In genomic region chr11:117475669-117476068, GRCm38 (mm10) we compare ENCODE assay signal across 7 mouse cellular contexts. TPM values are rescaled to one million over a fixed set of nuclear protein-coding genes. Genes with fewer than 3 reads are reported as not detected.
DNase-seq lines count a peak whose midpoint lies in the region; ATAC-seq and TF ChIP-seq lines count a peak whose summit lies in the region.

No protein-coding gene starts in this region.

- peak overlapping the region; percentile 38 for H3K4me3 ChIP-seq in ES-Bruce4 (ENCODE audit: low read depth, low read length)
- H3K4me3 ChIP-seq in embryonic facial prominence, embryonic 14.5 days (ENCODE audit: low read depth, low read length): no peak overlapping the region
- no peak overlapping the region for H3K4me3 ChIP-seq in kidney, embryonic 15.5 days (replicated peaks)

- no peak for ATAC-seq in embryonic facial prominence, embryonic 14.5 days (ENCODE audit: low read depth)
- ATAC-seq in kidney, embryonic 15.5 days (replicated peaks; ENCODE audit: low FRiP score): 0 out of 2 replicates have a peak, but pooled peaks have one; percentile 72
- ATAC-seq in megakaryocyte-erythroid progenitor cell, adult 5-6 weeks (replicated peaks; ENCODE audit: low FRiP score, low TSS enrichment, poor library complexity, severe bottlenecking): peak; percentile 64

- H3K9ac ChIP-seq in ES-Bruce4 (ENCODE audit: low read depth, poor library complexity, severe bottlenecking): no peak overlapping the region
- H3K9ac ChIP-seq in embryonic facial prominence, embryonic 14.5 days (ENCODE audit: low read depth, low read length): no peak overlapping the region
- H3K9ac ChIP-seq in kidney, embryonic 15.5 days: no peak overlapping the region

- 40% methylated on average over 10 of the region's 10 CpGs for WGBS in embryonic facial prominence, embryonic 14.5 days
- 25% methylated on average over 10 of the region's 10 CpGs for WGBS in kidney, embryonic 15.5 days

- H3K9me3 ChIP-seq in ES-Bruce4 (replicated peaks; ENCODE audit: control insufficient read depth, insufficient read depth, low read length, poor library complexity, severe bottlenecking): no peaks in the 10 kb centered on the region
- no peaks in the 10 kb centered on the region for H3K9me3 ChIP-seq in embryonic facial prominence, embryonic 14.5 days (ENCODE audit: control insufficient read depth, low read length)
- H3K9me3 ChIP-seq in kidney, embryonic 15.5 days (replicated peaks): no peaks in the 10 kb centered on the region; the same call in 1 of the 2 replicates

- H3K36me3 ChIP-seq in ES-Bruce4 (ENCODE audit: control insufficient read depth, insufficient read depth, low read length, poor library complexity, severe bottlenecking): no peaks in the 10 kb centered on the region
- no peaks in the 10 kb centered on the region for H3K36me3 ChIP-seq in embryonic facial prominence, embryonic 14.5 days (ENCODE audit: control insufficient read depth, insufficient read depth, low read length)
- no peaks in the 10 kb centered on the region for H3K36me3 ChIP-seq in kidney, embryonic 15.5 days

- no peak for TF ChIP-seq POLR2A in ES-Bruce4 (IDR thresholded peaks at IDR 0.05; ENCODE audit: insufficient read depth, low read length)

- no peak for TF ChIP-seq CTCF in ES-Bruce4 (IDR thresholded peaks at IDR 0.05; ENCODE audit: low read depth, low read length)

- no peaks in the 10 kb centered on the region for H3K27me3 ChIP-seq in ES-Bruce4 (ENCODE audit: control insufficient read depth, insufficient read depth, low read length, poor library complexity, severe bottlenecking)
- H3K27me3 ChIP-seq in embryonic facial prominence, embryonic 14.5 days (replicated peaks; ENCODE audit: control insufficient read depth, insufficient read depth, low read length): no peaks in the 10 kb centered on the region
- H3K27me3 ChIP-seq in kidney, embryonic 15.5 days: peaks cover 3% of the 10 kb centered on the region; the same call in 1 of the 2 replicates

- peak; percentile 23 for DNase-seq in CD4-positive helper T cell, adult 2 months (ENCODE audit: low read depth, low spot score)
- no peak for DNase-seq in embryonic facial prominence, embryonic 14.5 days (ENCODE audit: low spot score)
- no peak for DNase-seq in layer of hippocampus, adult 9-10 months (ENCODE audit: low spot score)
- no peak for DNase-seq in spleen, postnatal 10 days (ENCODE audit: low spot score in 2 of 2)

- peaks cover 9% of the 10 kb centered on the region for H3K4me1 ChIP-seq in ES-Bruce4 (ENCODE audit: control insufficient read depth, insufficient read depth, low read length)
- peaks cover 19% of the 10 kb centered on the region for H3K4me1 ChIP-seq in embryonic facial prominence, embryonic 14.5 days (ENCODE audit: control insufficient read depth, insufficient read depth, low read length)
- peaks cover 14% of the 10 kb centered on the region for H3K4me1 ChIP-seq in kidney, embryonic 15.5 days

- TF ChIP-seq EP300 in ES-Bruce4 (IDR thresholded peaks at IDR 0.05; ENCODE audit: insufficient read depth, low read depth, low read length): 0 out of 2 replicates have a peak, but pooled peaks have one; percentile 3

- no peak overlapping the region for H3K27ac ChIP-seq in ES-Bruce4 (ENCODE audit: insufficient read depth, low read length)
- 0 out of 2 replicates have a peak overlapping the region, but pooled peaks have one; percentile 23 for H3K27ac ChIP-seq in embryonic facial prominence, embryonic 14.5 days (replicated peaks; ENCODE audit: low read depth, low read length)
- no peak overlapping the region for H3K27ac ChIP-seq in kidney, embryonic 15.5 days

- H3K4me2 ChIP-seq in embryonic facial prominence, embryonic 14.5 days (ENCODE audit: low read depth, low read length): 0 out of 2 replicates have a peak overlapping the region, but pooled peaks have one; percentile 8
- H3K4me2 ChIP-seq in kidney, embryonic 15.5 days: peak overlapping the region; percentile 31

RNA-seq across cellular contexts. Expression of gene Gm11733, which starts 8.5 kb away (rescaled TPM):
- not detected in 2 replicates for polyA plus RNA-seq in ES-Bruce4 (2011; ENCODE audit: insufficient read depth, insufficient read length, low read depth, missing spikeins)
- 0.08 and 0.10 TPM in 2 replicates for polyA plus RNA-seq in embryonic facial prominence, embryonic 14.5 days (2014; fragmentation: Nextera tagmentation; extraction: Ambion mirVana)
- not detected in 2 replicates for polyA plus RNA-seq in kidney, embryonic 15.5 days (2015; fragmentation: Nextera tagmentation; extraction: Ambion mirVana)
- not detected in 2 replicates for total RNA-seq in megakaryocyte-erythroid progenitor cell, adult 5-6 weeks (2014; fragmentation: Nextera tagmentation)
- total RNA-seq in megakaryocyte-erythroid progenitor cell, adult 5-6 weeks (2017): not detected in 2 replicates
